Mouse (Mus musculus) testis, adult 2 months (tissue): ENCODE data around the gene Atxn7l2. TPM values are rescaled to one million over a fixed set of nuclear protein-coding genes. Genes with fewer than 3 reads are reported as not detected.

Source experiments
- H3K27ac ChIP-seq: fragments of 200-500 bp; 2 replicates; pipeline ENCODE4 v1.5.1; 2012; ENCODE audit warnings: low read depth, low read length; ENCODE audit not compliant: control insufficient read depth, insufficient read depth
- H3K27me3 ChIP-seq: fragments of 200-500 bp; 2 replicates; pipeline ENCODE4 v1.6.1; 2012; ENCODE audit warnings: mild to moderate bottlenecking, low read length, moderate library complexity; ENCODE audit not compliant: control insufficient read depth, insufficient read depth
- H3K36me3 ChIP-seq: fragments of 200-500 bp; 2 replicates; pipeline ENCODE4 v1.6.1; 2012; ENCODE audit warnings: mild to moderate bottlenecking, low read length; ENCODE audit not compliant: control insufficient read depth, insufficient read depth
- H3K4me1 ChIP-seq: fragments of 200-500 bp; 2 replicates; pipeline ENCODE4 v1.6.1; 2012; ENCODE audit warnings: low read length; ENCODE audit not compliant: control insufficient read depth, insufficient read depth
- H3K4me3 ChIP-seq: fragments of 200-500 bp; 2 replicates; pipeline ENCODE4 v1.5.1; 2012; ENCODE audit warnings: low read depth, mild to moderate bottlenecking, low read length, moderate library complexity, mixed read lengths; ENCODE audit not compliant: control insufficient read depth
- CTCF ChIP-seq: fragments of 200-500 bp; IDR thresholded peaks from 2 replicates; pipeline ENCODE4 v1.5.1; 2012; ENCODE audit warnings: low read depth, mild to moderate bottlenecking, inconsistent platforms, low read length, moderate library complexity; ENCODE audit not compliant: control insufficient read depth, insufficient read depth, insufficient replicate concordance
- POLR2A ChIP-seq: fragments of 200-500 bp; IDR thresholded peaks from 2 replicates; pipeline ENCODE4 v1.6.1; 2012; ENCODE audit warnings: low read depth, mild to moderate bottlenecking, inconsistent platforms, low read length, moderate library complexity; ENCODE audit not compliant: control insufficient read depth
- polyA plus RNA-seq: library from polyadenylated mRNA; depleted of rRNA; stranded (reverse); fragments of >200 nt; gene quantifications from 2 replicates; pipeline ENCODE4 v1.2.3, GENCODE M21; 2012

Gene Atxn7l2
- polyA plus RNA-seq, 1 experiment, result 9.2 TPM

DNA sequence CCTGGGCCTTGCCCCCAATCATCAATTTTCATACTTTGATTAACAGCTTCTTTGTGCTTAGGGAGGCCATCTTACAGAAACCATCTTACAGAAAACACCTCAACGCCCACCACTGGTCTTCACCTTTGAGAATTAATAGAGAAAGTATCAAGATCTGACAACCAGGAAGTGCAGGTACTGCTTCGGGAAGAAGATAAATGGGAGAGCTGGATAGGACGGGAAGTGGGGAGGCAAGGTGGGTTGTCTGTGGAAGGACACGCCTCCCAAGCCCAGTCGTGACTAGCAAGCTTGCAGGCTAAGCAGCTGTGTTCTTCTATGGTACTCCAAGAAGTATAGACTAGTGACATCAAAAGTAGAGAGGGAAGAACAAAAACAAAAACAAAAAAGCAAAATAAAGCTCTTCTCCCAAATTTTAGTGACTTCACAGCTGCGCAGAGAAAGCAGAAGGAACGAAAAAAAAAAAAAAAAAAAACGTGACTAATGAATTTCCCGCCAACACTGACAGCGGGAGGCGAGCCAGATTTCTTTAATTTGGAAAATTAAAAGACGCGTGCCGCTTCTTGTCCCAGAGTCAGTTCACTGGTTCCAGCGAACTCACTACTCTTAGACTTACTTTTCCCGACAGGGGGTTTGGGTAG lies 25.2 kb downstream of the Atxn7l2 start:
- TF ChIP-seq CTCF, result no peak
- TF ChIP-seq POLR2A, result no peak
- H3K27ac ChIP-seq, result no peak overlapping the region
- H3K4me1 ChIP-seq, result peaks cover 7% of the 10 kb centered on the region
- H3K27me3 ChIP-seq, result no peaks in the 10 kb centered on the region
- no peaks in the 10 kb centered on the region for H3K36me3 ChIP-seq
- peak overlapping the region; percentile 80 for H3K4me3 ChIP-seq

DNA sequence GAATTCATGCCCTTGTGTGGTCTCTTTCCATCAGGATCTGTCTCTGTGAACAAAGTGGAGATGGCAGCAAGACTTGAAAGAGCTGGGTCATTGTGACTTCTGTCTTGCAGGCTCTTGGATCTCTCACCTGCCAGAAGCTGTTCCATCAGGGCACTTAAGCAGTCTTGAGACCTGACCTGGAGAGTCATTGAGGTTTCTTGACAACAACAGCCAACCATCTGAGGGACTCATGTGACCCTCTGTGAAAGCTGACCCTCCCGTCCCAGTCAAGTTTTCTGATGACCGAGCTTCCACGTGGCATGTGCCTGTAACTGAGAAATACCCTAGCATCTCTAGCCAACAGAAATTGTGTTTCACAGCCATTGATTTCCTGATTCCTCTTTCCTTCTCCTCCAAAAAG lies 26.0 kb downstream of the Atxn7l2 start:
- peaks cover 7% of the 10 kb centered on the region for H3K4me1 ChIP-seq
- H3K36me3 ChIP-seq, result no peaks in the 10 kb centered on the region

DNA sequence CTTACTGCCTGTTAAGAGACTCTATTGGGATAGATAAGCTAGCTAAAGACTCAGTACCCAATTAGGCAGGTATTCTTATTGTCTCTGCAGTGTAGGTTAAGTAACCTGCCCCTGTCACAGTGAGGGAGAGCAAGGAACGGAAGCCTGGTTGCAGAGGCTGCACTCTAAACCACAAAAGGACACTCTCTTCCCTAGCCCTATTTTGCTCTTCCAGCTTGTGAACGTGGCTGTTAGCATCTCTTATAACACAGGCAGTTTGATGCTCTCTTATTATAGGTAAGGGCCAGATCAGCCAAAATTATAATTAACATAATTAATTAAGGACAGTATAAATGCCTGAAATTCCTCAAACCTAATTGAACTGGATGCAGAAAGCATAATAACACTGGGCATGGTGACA lies 30.2 kb downstream of the Atxn7l2 start:
- Histone ChIP-seq H3K27me3 (no peaks in the 10 kb centered on the region), H3K27ac (no peak overlapping the region), H3K4me3 (no peak overlapping the region), H3K4me1 (no peaks in the 10 kb centered on the region; the same call in 1 of the 2 replicates), H3K36me3 (no peaks in the 10 kb centered on the region)
- TF ChIP-seq CTCF (no peak), POLR2A (no peak)

More for the DNA sequence above, 26.0 kb downstream of the Atxn7l2 start:
- H3K27me3 ChIP-seq, result no peaks in the 10 kb centered on the region
- no peak overlapping the region for H3K4me3 ChIP-seq
- TF ChIP-seq CTCF (no peak), POLR2A (no peak)
- H3K27ac ChIP-seq, result no peak overlapping the region

DNA sequence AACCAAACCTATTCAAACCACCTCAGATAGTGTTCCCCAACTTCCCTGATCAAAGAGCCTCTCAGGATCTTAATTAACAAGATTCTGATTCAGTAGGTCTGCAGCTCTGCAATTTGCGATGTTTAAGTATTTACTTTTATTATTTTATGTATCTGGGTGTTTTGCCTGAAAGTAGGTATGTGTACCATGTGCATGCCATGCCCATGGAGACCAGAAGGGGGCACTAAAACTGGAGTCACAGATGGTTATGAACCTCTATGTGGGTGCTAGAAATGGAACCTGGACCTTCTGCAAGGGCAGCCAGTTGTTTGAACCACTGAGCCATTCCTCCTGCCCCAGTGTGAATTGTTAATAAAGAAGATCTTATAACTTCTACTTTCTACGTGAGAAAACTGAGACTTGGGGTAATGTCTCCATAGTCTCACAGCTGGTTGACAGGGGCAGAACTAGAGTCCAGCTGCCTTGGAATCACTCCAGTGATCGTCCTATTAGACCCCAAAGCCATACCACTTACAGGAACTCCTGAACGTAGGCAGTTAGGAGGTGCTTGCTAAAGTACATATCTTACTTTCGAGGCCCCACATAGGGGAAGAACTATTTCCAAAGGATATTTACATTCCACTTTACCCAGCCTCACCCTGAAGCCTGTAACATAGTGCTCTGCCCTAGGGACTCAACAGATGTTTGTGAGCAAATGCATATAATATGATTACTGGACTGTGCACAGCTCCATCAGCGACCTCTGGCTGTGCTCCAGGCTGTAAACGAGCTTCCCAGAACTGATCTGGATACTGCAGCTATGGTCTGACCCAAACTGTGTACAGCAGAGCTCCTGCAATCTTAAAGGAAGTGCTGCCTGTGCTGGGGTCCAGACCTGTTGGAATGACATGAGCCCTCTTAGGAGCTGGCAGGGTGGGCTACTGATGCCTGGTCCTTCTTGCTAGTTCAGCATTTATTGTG lies 31.7 kb downstream of the Atxn7l2 start:
- Histone ChIP-seq H3K4me3 (no peak overlapping the region), H3K27me3 (no peaks in the 10 kb centered on the region), H3K27ac (no peak overlapping the region), H3K36me3 (no peaks in the 10 kb centered on the region), H3K4me1 (peaks cover 3% of the 10 kb centered on the region; the same call in 1 of the 2 replicates)
- TF ChIP-seq POLR2A (no peak), CTCF (no peak)

DNA sequence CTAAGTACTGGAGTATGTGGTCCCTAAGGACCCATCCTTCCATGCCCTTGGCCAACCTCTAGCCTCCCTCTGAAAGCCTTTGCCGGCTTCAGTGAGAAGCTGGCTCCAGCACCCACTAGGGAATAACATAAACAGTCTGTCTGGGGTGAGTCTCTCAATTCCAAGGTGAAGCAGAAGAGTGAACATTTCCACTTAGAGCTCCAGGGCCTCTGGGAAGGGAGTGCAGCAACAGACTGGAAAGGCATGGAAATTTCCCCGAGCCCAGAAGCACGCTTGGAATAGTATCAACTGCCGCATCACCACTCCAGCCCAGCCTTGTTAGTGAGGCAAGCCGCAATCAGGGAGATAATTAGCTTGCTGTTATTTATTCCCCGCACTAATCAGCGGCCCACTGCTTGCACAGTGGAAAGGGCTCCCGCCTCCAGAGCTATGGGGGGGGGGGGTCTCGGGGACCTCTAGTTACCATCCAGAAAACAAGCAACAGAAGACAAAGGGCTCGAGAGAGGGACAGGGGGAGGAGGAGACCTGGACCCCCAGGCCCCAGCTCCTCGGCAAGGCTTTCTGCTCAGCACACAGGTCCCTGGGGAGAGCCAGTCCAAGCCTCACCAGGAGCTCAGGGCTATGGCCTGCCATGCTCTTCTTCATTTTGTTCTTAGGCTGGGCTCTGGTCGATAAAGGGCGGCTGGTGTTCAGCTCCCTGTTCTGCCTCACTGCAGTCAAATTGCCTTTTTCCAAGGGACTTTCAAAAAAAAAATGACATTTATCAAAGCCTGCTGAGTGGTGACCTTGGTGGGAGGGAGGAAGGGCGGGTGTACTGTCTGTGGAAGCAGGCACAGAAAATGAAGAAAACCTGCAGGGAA lies 35.8 kb downstream of the Atxn7l2 start:
- Histone ChIP-seq H3K36me3 (no peaks in the 10 kb centered on the region), H3K27ac (no peak overlapping the region), H3K4me1 (peaks cover 3% of the 10 kb centered on the region; the same call in 1 of the 2 replicates), H3K27me3 (no peaks in the 10 kb centered on the region), H3K4me3 (no peak overlapping the region)
- TF ChIP-seq CTCF, result no peak
- TF ChIP-seq POLR2A, result no peak

DNA sequence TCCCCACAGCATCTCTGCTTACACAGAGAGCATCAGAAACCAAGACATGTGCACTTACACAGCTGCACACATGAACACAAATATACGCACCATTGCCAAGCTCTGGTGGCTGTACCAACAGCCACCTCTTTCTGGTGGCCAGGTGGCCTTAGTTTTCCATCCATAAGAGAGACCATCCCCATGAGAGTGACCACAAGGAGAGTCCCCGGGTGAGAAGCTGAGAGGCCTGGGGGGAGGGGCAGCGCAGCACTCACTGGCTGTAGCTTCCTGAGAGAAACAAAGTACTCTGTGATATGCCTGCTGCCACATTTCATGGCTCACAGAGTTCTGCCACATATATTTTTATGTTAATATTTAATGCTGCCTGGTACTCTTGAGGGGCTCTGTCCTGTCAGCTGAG lies 41.5 kb downstream of the Atxn7l2 start:
- Histone ChIP-seq H3K4me3 (no peak overlapping the region), H3K27ac (no peak overlapping the region), H3K27me3 (no peaks in the 10 kb centered on the region), H3K4me1 (peaks cover 12% of the 10 kb centered on the region), H3K36me3 (no peaks in the 10 kb centered on the region)
- no peak for TF ChIP-seq CTCF
- no peak for TF ChIP-seq POLR2A
